Mouse (Mus musculus) c-Kit-positive CD71-positive TER-119-positive erythroid progenitor cells, embryonic 14.5 days (primary cell): ENCODE measurements at regions not wholly inside any gene's neighbourhood (a gene's known extent, or its start where the extent isn't known, plus 50 kb on each side); places are given as distances from the start of the nearest gene placed in this dataset.

Source experiments
- DNase-seq: peaks from one replicate; pipeline ENCODE4 v3.0.0-alpha.2; 2013; ENCODE audit warnings: low spot score

DNA sequence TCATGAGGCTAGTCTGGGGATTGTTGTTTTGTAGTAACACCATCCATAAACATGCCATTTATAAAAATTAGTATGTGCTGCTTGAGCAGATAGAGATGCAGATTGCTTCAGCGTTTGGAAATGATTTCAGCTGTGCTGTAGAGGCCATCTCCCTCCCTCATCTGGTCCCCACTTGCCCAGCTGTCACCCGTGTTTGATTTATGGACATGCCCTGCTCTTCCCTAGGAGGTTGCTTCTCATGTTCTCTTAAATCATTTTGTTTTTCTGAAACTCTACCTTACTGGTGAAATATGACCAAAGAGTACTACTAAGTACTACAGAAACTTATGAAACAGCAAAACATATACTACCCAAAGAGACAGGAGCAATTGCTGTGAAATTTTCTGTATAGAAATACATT, 284.7 kb upstream of the N6amt1 start:
- DNase-seq, result no peak

DNA sequence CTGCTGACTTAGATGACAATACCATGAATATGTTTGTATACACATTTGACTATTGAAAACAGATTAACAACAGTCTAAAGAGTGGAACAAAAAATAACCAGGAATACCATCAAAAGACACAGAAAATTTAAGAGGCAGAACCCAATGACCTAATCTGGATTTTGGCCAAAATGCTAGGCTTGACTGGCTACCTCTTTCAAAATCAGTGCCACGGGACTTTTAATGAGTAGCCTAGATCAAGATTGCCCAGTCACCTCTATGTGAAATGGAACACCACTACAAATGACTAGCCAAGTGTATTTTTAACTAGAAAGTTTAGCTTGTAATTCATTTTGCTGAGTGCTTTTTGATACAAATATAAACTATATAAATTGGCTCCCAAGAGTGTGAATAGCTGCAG, 286.0 kb upstream of the N6amt1 start:
- DNase-seq, result no peak

DNA sequence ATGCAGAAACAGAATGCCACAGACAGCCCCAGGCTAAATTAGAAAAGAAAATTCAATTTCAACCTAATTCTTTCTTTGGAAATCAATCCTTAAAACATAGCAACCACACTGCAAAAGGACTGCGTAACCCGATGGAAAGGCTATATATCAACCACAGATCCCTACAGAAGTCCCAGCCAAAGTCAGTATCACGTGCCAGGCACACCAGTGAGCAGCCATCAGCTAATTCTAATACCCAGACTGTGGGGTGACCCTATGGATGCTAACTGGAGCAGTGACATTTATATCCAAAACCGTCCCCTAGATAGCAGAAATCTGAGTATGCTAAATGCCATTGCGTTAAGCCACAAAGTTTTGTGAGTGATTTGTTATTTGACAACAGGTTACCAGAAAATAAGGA, 286.5 kb upstream of the N6amt1 start:
- no peak for DNase-seq

GRCm38 (mm10) chr16:87060473-87060872, 293.5 kb upstream of the N6amt1 start:
- DNase-seq, result no peak

GRCm38 (mm10) chr16:87049741-87050383, 304.1 kb upstream of the N6amt1 start:
- no peak for DNase-seq

DNA sequence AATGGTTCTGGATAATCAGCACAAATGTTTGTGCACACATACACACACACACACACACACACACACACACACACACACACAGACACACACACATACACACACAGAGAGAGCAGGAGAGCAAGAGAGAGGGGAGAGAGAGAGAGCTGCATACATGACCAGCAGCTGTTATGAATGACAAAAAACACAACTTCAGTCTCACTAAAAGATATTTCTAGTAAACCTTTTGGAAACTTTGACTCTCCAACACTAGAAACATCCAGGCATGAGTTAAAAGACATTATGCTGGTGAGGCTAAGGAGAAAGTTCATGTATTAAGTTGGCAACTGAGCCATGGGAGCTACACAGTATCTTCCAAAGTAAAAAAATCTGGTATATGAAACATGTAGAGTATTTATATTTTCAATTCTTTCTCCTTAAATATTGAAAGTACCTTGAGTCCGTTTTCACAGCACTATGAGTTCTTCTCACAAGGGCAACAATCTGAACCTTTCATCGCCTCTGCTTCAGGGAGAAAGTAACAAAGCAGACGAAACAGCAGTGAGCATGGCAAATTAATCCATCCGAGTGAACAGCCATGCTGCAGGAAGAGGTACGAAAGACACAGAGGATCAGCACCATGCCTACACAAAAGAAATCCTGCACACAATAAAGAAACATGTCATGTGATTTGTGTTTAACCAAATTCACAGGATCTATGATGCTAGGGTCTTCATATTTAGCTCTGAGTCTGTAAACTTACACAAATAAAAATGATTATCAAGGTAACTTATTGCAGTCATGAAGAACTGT, 309.0 kb upstream of the N6amt1 start:
- DNase-seq, result no peak

DNA sequence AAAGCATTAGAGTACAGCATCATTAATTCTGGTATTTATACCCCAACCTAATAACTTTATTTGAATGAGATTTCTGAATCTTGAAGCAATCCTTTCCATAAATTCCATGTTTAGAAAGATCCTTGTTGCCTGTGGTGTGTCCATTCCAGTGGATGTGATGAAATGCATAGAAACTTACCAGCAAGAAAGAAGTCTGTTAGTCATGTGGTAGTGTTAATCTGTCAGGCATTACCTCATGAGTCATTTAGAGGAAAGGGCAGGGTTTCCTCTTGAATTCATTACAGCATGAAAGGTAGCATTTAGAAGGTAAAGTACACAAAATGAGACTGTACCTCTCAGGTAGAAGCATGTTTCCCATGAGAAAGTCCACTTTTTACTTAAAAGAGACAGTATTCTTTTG, 310.3 kb upstream of the N6amt1 start:
- no peak for DNase-seq

GRCm38 (mm10) chr16:87040366-87040765, 313.6 kb upstream of the N6amt1 start:
- DNase-seq, result no peak

GRCm38 (mm10) chr16:87039861-87040260, 314.1 kb upstream of the N6amt1 start:
- DNase-seq, result no peak

- DNase-seq, result no peak
These were observed 316.9 kb upstream of the N6amt1 start for GRCm38 (mm10) chr16:87037061-87037460.

DNA sequence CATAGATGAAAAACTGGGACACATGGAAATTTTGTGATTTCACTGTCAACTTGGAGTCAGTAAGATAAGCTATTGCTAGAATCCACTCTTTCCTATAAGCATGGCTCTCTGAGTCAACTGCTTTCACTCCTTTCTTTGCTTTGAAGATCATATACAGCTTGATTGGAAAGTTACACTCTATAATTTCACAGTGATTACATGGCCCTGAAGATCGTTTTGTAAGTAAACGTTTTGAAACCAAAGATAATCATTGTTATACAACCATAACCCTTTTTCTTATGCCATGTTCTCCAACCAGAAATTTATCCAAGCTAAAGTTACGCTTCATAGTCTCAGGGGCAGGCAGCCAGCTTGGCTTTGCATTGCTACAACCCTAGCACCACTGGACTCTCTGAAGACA, 322.1 kb upstream of the N6amt1 start:
- DNase-seq, result no peak

DNA sequence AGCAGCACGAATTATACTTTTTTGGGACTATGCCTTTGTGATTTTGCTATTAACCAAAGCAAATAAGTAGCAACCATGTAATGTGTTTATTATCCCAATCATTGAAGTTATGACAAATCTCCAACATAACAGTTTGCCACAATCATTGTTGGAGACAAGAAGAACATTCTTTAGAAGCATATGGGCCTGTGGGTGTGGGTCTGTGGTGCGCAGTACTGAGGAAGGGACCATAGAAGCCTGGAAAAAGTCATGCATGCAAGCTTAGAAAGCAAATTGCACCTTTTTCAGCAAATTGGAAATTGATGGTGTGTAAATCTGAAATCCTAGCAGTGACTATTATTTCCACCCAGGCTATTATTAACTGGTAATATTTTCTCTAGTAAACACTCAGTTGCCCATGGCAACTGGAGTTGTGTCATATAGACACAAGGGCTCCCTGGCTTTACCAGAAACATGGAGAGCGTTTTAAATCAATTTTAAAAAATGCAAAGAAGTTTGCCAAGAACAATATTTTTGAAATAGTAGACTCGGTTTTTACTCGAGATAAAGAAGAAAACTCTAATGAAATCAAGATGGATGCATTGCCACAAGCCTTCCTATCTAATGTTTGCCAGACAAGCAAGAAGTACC, 325.4 kb upstream of the N6amt1 start:
- DNase-seq, result no peak

DNA sequence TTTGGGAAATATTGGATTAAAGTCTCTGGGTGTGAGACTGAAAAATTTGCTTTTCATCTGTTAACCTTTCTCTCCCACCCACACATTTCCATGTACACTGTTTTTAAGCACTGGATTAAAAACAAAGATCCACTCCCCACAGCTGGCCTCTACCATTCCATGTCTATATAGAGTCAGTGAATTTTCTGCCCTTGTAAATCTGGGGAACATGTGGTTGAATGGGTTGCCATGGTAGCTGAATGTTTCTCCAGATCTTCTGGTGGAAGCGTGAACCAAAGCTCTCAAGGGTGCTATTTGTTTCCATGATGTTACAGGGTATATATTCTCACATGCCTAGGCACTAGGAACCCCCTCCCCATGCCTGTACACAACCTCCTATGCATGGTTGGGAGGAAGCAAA, 326.4 kb upstream of the N6amt1 start:
- DNase-seq, result no peak

DNA sequence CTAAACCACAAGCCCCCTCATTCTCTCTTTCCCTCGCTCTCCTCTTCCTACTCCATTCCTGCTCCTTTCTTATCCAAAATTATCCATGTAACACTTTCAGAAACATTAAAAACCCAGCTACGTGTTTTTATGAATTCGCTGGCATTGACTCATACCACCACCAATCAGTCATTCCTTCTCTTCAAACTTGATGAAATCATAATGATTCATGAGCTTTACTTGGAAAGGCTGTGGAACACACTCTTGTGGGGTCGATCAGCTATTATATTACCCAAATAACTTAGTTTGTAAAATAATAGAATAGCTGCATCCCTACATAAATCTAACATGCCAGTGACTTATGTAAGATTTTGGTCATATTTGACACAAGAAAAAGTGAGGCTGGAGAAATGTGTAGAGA, 331.9 kb upstream of the N6amt1 start:
- DNase-seq, result no peak

GRCm38 (mm10) chr16:87017107-87017670, 336.8 kb upstream of the N6amt1 start:
- DNase-seq, result no peak

GRCm38 (mm10) chr16:87001579-87001978, 352.4 kb upstream of the N6amt1 start:
- no peak for DNase-seq

GRCm38 (mm10) chr16:87001135-87001534, 352.9 kb upstream of the N6amt1 start:
- DNase-seq, result no peak

- no peak for DNase-seq
These were observed 382.3 kb upstream of the N6amt1 start for GRCm38 (mm10) chr16:86971691-86972090.

DNA sequence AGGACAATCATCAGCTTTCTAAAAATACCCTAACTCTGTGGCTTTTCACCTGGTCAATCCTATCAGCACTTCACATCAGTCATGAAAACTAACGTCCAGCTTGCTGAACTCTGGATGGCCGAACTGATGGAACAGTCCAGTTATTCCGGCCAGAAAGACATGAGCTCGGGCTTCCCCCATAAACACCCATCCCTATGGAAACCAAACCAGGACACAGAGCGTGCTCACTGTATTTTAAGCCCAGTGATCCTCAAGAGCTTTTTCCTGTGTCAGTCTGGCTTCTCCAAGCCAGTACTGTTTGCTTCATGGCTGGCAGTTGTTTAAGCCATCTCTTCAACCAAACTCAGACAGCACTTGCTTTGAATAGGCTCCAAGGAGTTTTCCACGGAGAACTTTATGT, 404.3 kb upstream of the N6amt1 start:
- DNase-seq, result no peak

DNA sequence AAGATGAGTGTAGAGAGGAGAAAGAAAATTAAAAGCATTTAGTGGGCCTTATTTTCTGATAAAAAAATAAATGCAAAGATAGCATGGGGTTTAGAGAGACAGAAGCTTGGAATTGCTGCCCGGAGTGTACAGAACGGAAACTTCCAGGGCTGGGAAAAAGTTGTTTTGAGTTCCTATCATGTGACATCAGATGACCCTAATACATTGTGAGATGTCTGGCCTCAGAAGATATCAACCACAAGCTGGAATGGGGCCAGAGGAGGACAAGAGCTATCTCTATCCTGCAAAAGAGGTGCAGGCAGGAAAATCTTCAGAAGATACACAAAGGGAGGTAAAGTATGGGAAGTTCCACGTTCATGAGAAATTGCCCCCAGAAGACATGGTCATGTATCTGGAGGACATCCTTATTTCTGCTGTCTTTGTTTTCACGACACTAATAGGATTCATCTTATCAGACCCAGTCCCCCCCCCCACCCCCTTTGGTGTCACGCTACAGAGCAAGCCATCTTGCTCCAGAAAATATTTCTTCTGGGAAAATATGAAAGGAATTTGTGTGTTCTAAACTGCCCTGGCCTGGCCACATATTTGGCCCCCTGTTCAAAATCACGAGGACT, 408.3 kb upstream of the N6amt1 start:
- no peak for DNase-seq

DNA sequence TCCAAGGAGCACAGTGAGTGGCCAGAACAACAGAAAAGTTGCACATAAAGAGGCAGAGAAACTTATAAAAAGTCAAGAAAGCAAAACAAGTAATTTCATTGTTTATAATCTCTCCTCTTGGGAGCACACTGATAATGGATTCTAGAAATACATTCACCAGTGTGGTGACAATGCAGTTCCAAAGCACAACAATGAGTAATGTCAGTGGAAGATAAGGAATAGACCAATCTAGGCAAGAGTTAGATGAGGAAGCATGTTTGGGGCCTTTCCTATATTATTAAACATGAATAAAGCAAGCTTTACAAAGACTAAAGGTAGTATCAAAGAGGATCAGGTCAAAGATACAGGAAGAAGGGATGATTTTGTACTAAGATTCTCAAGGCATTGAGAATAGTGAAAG, 408.9 kb upstream of the N6amt1 start:
- no peak for DNase-seq

- DNase-seq, result no peak
These were observed 419.0 kb upstream of the N6amt1 start for GRCm38 (mm10) chr16:86934989-86935388.

DNA sequence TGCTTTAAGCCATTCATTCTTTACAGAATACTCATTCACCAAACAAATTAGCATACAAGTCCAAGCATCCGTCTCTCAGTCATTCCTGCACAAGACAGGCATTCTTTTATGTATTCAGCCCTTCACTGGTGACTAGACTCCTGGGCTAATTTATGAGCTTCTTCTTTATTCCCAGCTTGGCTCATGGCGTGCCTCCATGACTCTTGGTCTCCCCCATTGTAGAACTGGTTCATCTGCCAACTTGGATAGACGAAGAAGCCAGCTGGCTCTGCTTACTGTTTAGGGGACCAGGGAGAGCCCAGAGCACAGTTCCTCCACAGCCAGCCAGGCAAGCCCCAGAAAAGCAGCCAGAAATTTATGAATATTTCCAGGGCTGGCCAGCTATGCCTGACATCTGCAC, 421.2 kb upstream of the N6amt1 start:
- no peak for DNase-seq
